Mouse (Mus musculus) hindbrain, embryonic 14.5 days (tissue): ENCODE measurements around the gene Syce3. TPM values are rescaled to one million over a fixed set of nuclear protein-coding genes. Genes with fewer than 3 reads are reported as not detected.

Experiments used
- ATAC-seq: fragments of 200-750 bp; cut with Nextera tagmentation; 2 replicates; pipeline ENCODE4 v1.8.0; 2017; ENCODE audit warnings: moderate number of reproducible peaks, mild to moderate bottlenecking, moderate TSS enrichment, moderate library complexity; ENCODE audit not compliant: low FRiP score
- DNase-seq: peaks from one replicate; pipeline ENCODE4 v3.0.0-alpha.2; 2015; ENCODE audit warnings: low spot score
- H3K27ac ChIP-seq: fragments of 300-500 bp; sonication (generic); 2 replicates; pipeline ENCODE4 v1.5.1; 2014; ENCODE audit warnings: mild to moderate bottlenecking, moderate library complexity
- H3K27me3 ChIP-seq: fragments of 300-500 bp; sonication (generic); 2 replicates; pipeline ENCODE4 v1.6.1; 2014; ENCODE audit warnings: mild to moderate bottlenecking, low read length, mixed read lengths; ENCODE audit not compliant: control insufficient read depth, insufficient read depth
- H3K36me3 ChIP-seq: fragments of 300-500 bp; sonication (generic); replicated peaks from 2 replicates; pipeline ENCODE4 v1.6.1; 2014; ENCODE audit not compliant: control insufficient read depth, insufficient read depth
- H3K4me1 ChIP-seq: fragments of 300-500 bp; sonication (generic); replicated peaks from 2 replicates; pipeline ENCODE4 v1.6.1; 2014; ENCODE audit warnings: antibody characterized with exemption, low read length, mixed read lengths; ENCODE audit not compliant: control insufficient read depth, insufficient read depth
- H3K4me2 ChIP-seq: fragments of 300-500 bp; sonication (generic); replicated peaks from 2 replicates; pipeline ENCODE4 v1.6.1; 2014; ENCODE audit warnings: mild to moderate bottlenecking, moderate library complexity
- H3K4me3 ChIP-seq: fragments of 300-500 bp; sonication (generic); replicated peaks from 2 replicates; pipeline ENCODE4 v1.5.1; 2014; ENCODE audit warnings: mild to moderate bottlenecking, low read length
- H3K9ac ChIP-seq: fragments of 300-500 bp; sonication (generic); 2 replicates; pipeline ENCODE4 v1.6.1; 2014
- H3K9me3 ChIP-seq: fragments of 300-500 bp; sonication (generic); 2 replicates; pipeline ENCODE4 v1.6.1; 2016; ENCODE audit warnings: low read length; ENCODE audit not compliant: control insufficient read depth
- WGBS: fragments of 180-500 bp; shearing (Covaris S2); extraction: QIAGEN DNeasy Blood & Tissue Kit; methylation state at CpG from one replicate; pipeline ENCODE4 v1.1.7; 2014; 5-methylcytosine and 5-hydroxymethylcytosine counted together
- polyA plus RNA-seq: library from polyadenylated mRNA; unstranded; fragments of >200 nt; fragmentation: Nextera tagmentation; extraction: Ambion mirVana; gene quantifications from 2 replicates; pipeline ENCODE4 v1.2.1, GENCODE M21; 2014

Gene Syce3
- not detected in 2 replicates for polyA plus RNA-seq

GRCm38 (mm10) chr15:89410118-89410517 lies at the start of gene Syce3:
Gene Syce3, minus strand, starts transcription at chr15:89410503.
- 90% methylated on average over 24 of the region's 24 CpGs for WGBS
- Histone ChIP-seq H3K27ac (no peak within 1 kb of the TSS), H3K9ac (no peak within 1 kb of the TSS), H3K9me3 (peaks cover 12% of the 10 kb centered on the region; the same call in 1 of the 2 replicates), H3K4me2 (no peak within 1 kb of the TSS), H3K36me3 (no peaks in the 10 kb centered on the region), H3K27me3 (no peaks in the 10 kb centered on the region), H3K4me3 (no peak within 1 kb of the TSS), H3K4me1 (no peaks in the 10 kb centered on the region)
- ATAC-seq (no peak), DNase-seq (no peak)

- 95% methylated on average over 7 of the region's 7 CpGs for WGBS
- Histone ChIP-seq H3K27me3 (no peaks in the 10 kb centered on the region), H3K9me3 (no peaks in the 10 kb centered on the region), H3K36me3 (peaks cover 83% of the 10 kb centered on the region), H3K4me3 (no peak overlapping the region), H3K4me2 (no peak overlapping the region), H3K27ac (no peak overlapping the region), H3K9ac (no peak overlapping the region), H3K4me1 (peaks cover 14% of the 10 kb centered on the region)
- ATAC-seq (no peak), DNase-seq (no peak)
These were observed 49.5 kb upstream of the Syce3 start for GRCm38 (mm10) chr15:89459821-89460220.

GRCm38 (mm10) chr15:89458942-89459341 lies 48.6 kb upstream of the Syce3 start:
- Histone ChIP-seq H3K4me1 (peaks cover 16% of the 10 kb centered on the region), H3K4me2 (no peak overlapping the region)
- 94% methylated on average over 15 of the region's 15 CpGs for WGBS

GRCm38 (mm10) chr15:89455642-89456041 lies 45.3 kb upstream of the Syce3 start:
- Histone ChIP-seq H3K27me3 (no peaks in the 10 kb centered on the region), H3K36me3 (peaks cover 44% of the 10 kb centered on the region), H3K4me1 (peaks cover 26% of the 10 kb centered on the region), H3K4me2 (peak overlapping the region; percentile 98), H3K4me3 (peak overlapping the region; percentile 79), H3K9me3 (no peaks in the 10 kb centered on the region), H3K27ac (no peak overlapping the region; the same call in 1 of the 2 replicates), H3K9ac (peak overlapping the region; percentile 88; the same call in 1 of the 2 replicates)
- WGBS = 79% methylated on average over 6 of the region's 6 CpGs
- ATAC-seq (no peak), DNase-seq (no peak)

More at GRCm38 (mm10) chr15:89458942-89459341, 48.6 kb upstream of the Syce3 start:
- Histone ChIP-seq H3K36me3 (peaks cover 77% of the 10 kb centered on the region), H3K9ac (no peak overlapping the region), H3K27me3 (no peaks in the 10 kb centered on the region), H3K4me3 (no peak overlapping the region), H3K27ac (no peak overlapping the region), H3K9me3 (no peaks in the 10 kb centered on the region)
- DNase-seq = no peak
- ATAC-seq = no peak

GRCm38 (mm10) chr15:89454857-89455256 lies 44.6 kb upstream of the Syce3 start:
- Histone ChIP-seq H3K4me2 (peak overlapping the region; percentile 98), H3K27me3 (no peaks in the 10 kb centered on the region), H3K9ac (peak overlapping the region; percentile 88), H3K27ac (no peak overlapping the region; the same call in 1 of the 2 replicates), H3K36me3 (peaks cover 36% of the 10 kb centered on the region), H3K9me3 (no peaks in the 10 kb centered on the region), H3K4me3 (peak overlapping the region; percentile 79), H3K4me1 (peaks cover 26% of the 10 kb centered on the region)
- ATAC-seq (no peak), DNase-seq (no peak)
- WGBS = 11% methylated on average over 4 of the region's 6 CpGs

GRCm38 (mm10) chr15:89453865-89454478 lies 43.7 kb upstream of the Syce3 start, which contains the start of gene Mapk8ip2:
Gene Mapk8ip2, plus strand, starts transcription at chr15:89453913.
- no peaks in the 10 kb centered on the region for H3K27me3 ChIP-seq
- DNase-seq = peak; percentile 53
- H3K9me3 ChIP-seq = no peaks in the 10 kb centered on the region
- ATAC-seq = peak; percentile 80
- H3K27ac ChIP-seq = peak within 1 kb of the TSS; percentile 85
- peaks cover 26% of the 10 kb centered on the region for H3K4me1 ChIP-seq
- H3K4me3 ChIP-seq = peak within 1 kb of the TSS; percentile 79
- peak within 1 kb of the TSS; percentile 98 for H3K4me2 ChIP-seq
- under 1% methylated on average over 53 of the region's 53 CpGs for WGBS
- peak within 1 kb of the TSS; percentile 88 for H3K9ac ChIP-seq
- peaks cover 28% of the 10 kb centered on the region for H3K36me3 ChIP-seq

- ATAC-seq = peak; percentile 71
- H3K36me3 ChIP-seq = peaks cover 20% of the 10 kb centered on the region
- peak overlapping the region; percentile 85 for H3K27ac ChIP-seq
- H3K4me3 ChIP-seq = peak overlapping the region; percentile 79
- no peaks in the 10 kb centered on the region for H3K9me3 ChIP-seq
- peak; percentile 65 for DNase-seq
- H3K4me1 ChIP-seq = peaks cover 26% of the 10 kb centered on the region
- no peaks in the 10 kb centered on the region for H3K27me3 ChIP-seq
- H3K4me2 ChIP-seq = peak overlapping the region; percentile 98
- 5% methylated on average over 24 of the region's 24 CpGs for WGBS
- peak overlapping the region; percentile 88 for H3K9ac ChIP-seq
These were observed 42.9 kb upstream of the Syce3 start for GRCm38 (mm10) chr15:89452906-89453864.

GRCm38 (mm10) chr15:89442486-89443070 lies 32.3 kb upstream of the Syce3 start:
- H3K27ac ChIP-seq = no peak overlapping the region
- H3K36me3 ChIP-seq = no peaks in the 10 kb centered on the region
- ATAC-seq = no peak
- no peak overlapping the region for H3K4me3 ChIP-seq
- no peak overlapping the region for H3K9ac ChIP-seq
- DNase-seq = peak; percentile 38
- no peak overlapping the region for H3K4me2 ChIP-seq
- no peaks in the 10 kb centered on the region for H3K4me1 ChIP-seq
- H3K9me3 ChIP-seq = no peaks in the 10 kb centered on the region
- H3K27me3 ChIP-seq = no peaks in the 10 kb centered on the region
- WGBS = 44% methylated on average over 8 of the region's 8 CpGs

- WGBS = 85% methylated on average over 5 of the region's 5 CpGs
- H3K27ac ChIP-seq = no peak overlapping the region
These were observed 25.6 kb upstream of the Syce3 start for GRCm38 (mm10) chr15:89435878-89436277.

More at GRCm38 (mm10) chr15:89435878-89436277, 25.6 kb upstream of the Syce3 start:
- Histone ChIP-seq H3K36me3 (no peaks in the 10 kb centered on the region), H3K4me2 (no peak overlapping the region), H3K9ac (no peak overlapping the region), H3K27me3 (no peaks in the 10 kb centered on the region), H3K4me1 (no peaks in the 10 kb centered on the region), H3K9me3 (no peaks in the 10 kb centered on the region), H3K4me3 (no peak overlapping the region)
- no peak for DNase-seq
- ATAC-seq = no peak
